Mouse (Mus musculus) embryonic facial prominence, embryonic 11.5 days (tissue): ENCODE results near the gene Hist1h3a. TPM values are rescaled to one million over a fixed set of nuclear protein-coding genes. Genes with fewer than 3 reads are reported as not detected.
"Not testable (repeated sequence)": the region's sequence is repeated elsewhere in the genome, so short reads cannot be mapped to it uniquely, and the experiment has no call there.

ENCODE experiments used
- ATAC-seq: fragments of 200-750 bp; cut with Nextera tagmentation; replicated peaks from 2 replicates; pipeline ENCODE4 v1.8.0; 2017; ENCODE audit warnings: low read depth; ENCODE audit not compliant: insufficient number of reproducible peaks, low FRiP score, low TSS enrichment
- DNase-seq: peaks from one replicate; pipeline ENCODE4 v3.0.0-alpha.2; 2015; ENCODE audit warnings: low spot score
- H3K27ac ChIP-seq: fragments of 300-500 bp; sonication (generic); replicated peaks from 2 replicates; pipeline ENCODE4 v1.5.1; 2014; ENCODE audit warnings: mild to moderate bottlenecking, low read depth, low read length, control low read depth
- H3K27me3 ChIP-seq: fragments of 300-500 bp; sonication (generic); 2 replicates; pipeline ENCODE4 v1.6.1; 2014; ENCODE audit warnings: mild to moderate bottlenecking, low read length, moderate library complexity, mixed read lengths; ENCODE audit not compliant: control insufficient read depth, insufficient read depth
- H3K36me3 ChIP-seq: fragments of 300-500 bp; sonication (generic); replicated peaks from 2 replicates; pipeline ENCODE4 v1.6.1; 2014; ENCODE audit warnings: low read depth, mild to moderate bottlenecking, low read length, moderate library complexity, mixed read lengths; ENCODE audit not compliant: control insufficient read depth, insufficient read depth
- H3K4me1 ChIP-seq: fragments of 300-500 bp; sonication (generic); 2 replicates; pipeline ENCODE4 v1.6.1; 2014; ENCODE audit warnings: low read length, mixed read lengths; ENCODE audit not compliant: control insufficient read depth, insufficient read depth
- H3K4me2 ChIP-seq: fragments of 300-500 bp; sonication (generic); 2 replicates; pipeline ENCODE4 v1.6.1; 2014; ENCODE audit warnings: low read depth, mild to moderate bottlenecking, control low read depth, low read length, moderate library complexity
- H3K4me3 ChIP-seq: fragments of 300-500 bp; sonication (generic); 2 replicates; pipeline ENCODE4 v1.5.1; 2014; ENCODE audit warnings: low read depth, low read length, control low read depth
- H3K9ac ChIP-seq: fragments of 300-500 bp; sonication (generic); replicated peaks from 2 replicates; pipeline ENCODE4 v1.6.1; 2014; ENCODE audit warnings: mild to moderate bottlenecking, control low read depth, low read length
- H3K9me3 ChIP-seq: fragments of 300-500 bp; sonication (generic); replicated peaks from 2 replicates; pipeline ENCODE4 v1.6.1; 2016; ENCODE audit warnings: mild to moderate bottlenecking, low read length, inconsistent platforms, mixed read lengths; ENCODE audit not compliant: control insufficient read depth
- WGBS: fragments of 180-500 bp; shearing (Covaris S2); extraction: QIAGEN DNeasy Blood & Tissue Kit; methylation state at CpG from one replicate; pipeline ENCODE4 v1.1.7; 2014; 5-methylcytosine and 5-hydroxymethylcytosine counted together
- microRNA-seq: library from miRNA; unstranded; fragments of <30 nt; microRNA quantifications from one replicate; pipeline ENCODE4, GENCODE M21; 2016; ENCODE audit warnings: borderline number of aligned reads
- polyA plus RNA-seq: library from polyadenylated mRNA; unstranded; fragments of >200 nt; fragmentation: Nextera tagmentation; extraction: Ambion mirVana; gene quantifications from 2 replicates; pipeline ENCODE4 v1.2.1, GENCODE M21; 2014

The Hist1h3a gene
- polyA plus RNA-seq, 1 experiment from 2014 or later, result 4.0 TPM

GRCm38 (mm10) chr13:23724239-23724638 lies 37.9 kb downstream of the Hist1h3a start:
- Histone ChIP-seq H3K36me3 (no peaks in the 10 kb centered on the region), H3K27me3 (no peaks in the 10 kb centered on the region), H3K4me2 (no peak overlapping the region), H3K9ac (no peak overlapping the region), H3K27ac (no peak overlapping the region), H3K4me3 (no peak overlapping the region), H3K4me1 (no peaks in the 10 kb centered on the region), H3K9me3 (no peaks in the 10 kb centered on the region)
- WGBS, result 84% methylated on average over 4 of the region's 4 CpGs
- DNase-seq (no peak), ATAC-seq (no peak)

GRCm38 (mm10) chr13:23717593-23718245 lies 44.5 kb downstream of the Hist1h3a start:
- not testable (repeated sequence) for H3K27me3 ChIP-seq, H3K4me2 ChIP-seq, ATAC-seq, H3K36me3 ChIP-seq, H3K4me3 ChIP-seq, H3K4me1 ChIP-seq, H3K9me3 ChIP-seq, H3K27ac ChIP-seq, DNase-seq, H3K9ac ChIP-seq
- WGBS, result 8% methylated on average over 2 of the region's 2 CpGs

GRCm38 (mm10) chr13:23717176-23717575 lies 45.0 kb downstream of the Hist1h3a start:
- H3K4me2 ChIP-seq, result no peak overlapping the region
- ATAC-seq (no peak), DNase-seq (no peak)
- WGBS, result 57% methylated on average over 11 of the region's 11 CpGs
- no peaks in the 10 kb centered on the region for H3K4me1 ChIP-seq
- no peaks in the 10 kb centered on the region for H3K9me3 ChIP-seq
- no peak overlapping the region for H3K4me3 ChIP-seq
- H3K36me3 ChIP-seq, result no peaks in the 10 kb centered on the region
- no peaks in the 10 kb centered on the region for H3K27me3 ChIP-seq
- no peak overlapping the region for H3K27ac ChIP-seq
- H3K9ac ChIP-seq, result no peak overlapping the region

GRCm38 (mm10) chr13:23716261-23717042 lies 45.7 kb downstream of the Hist1h3a start:
- H3K27me3 ChIP-seq, result no peaks in the 10 kb centered on the region
- H3K4me2 ChIP-seq, result no peak overlapping the region
- no peak for DNase-seq
- no peaks in the 10 kb centered on the region for H3K9me3 ChIP-seq
- H3K27ac ChIP-seq, result no peak overlapping the region
- 85% methylated on average over 5 of the region's 5 CpGs for WGBS
- no peaks in the 10 kb centered on the region for H3K36me3 ChIP-seq
- no peaks in the 10 kb centered on the region for H3K4me1 ChIP-seq
- H3K9ac ChIP-seq, result no peak overlapping the region
- ATAC-seq, result no peak
- H3K4me3 ChIP-seq, result no peak overlapping the region

Small RNA genes lying within 50 kb of the gene (microRNA-seq; reads per million reads assigned to microRNA genes)
- not detected for gene Gm44314
- not detected for gene Gm44484

Other genes starting within 250 kb of the Hist1h3a start
- gene Hist1h4h, start 231.3 kb downstream of the Hist1h3a start, polyA plus RNA-seq, result 3.5 and 5.0 TPM in 2 replicates
- gene Hist1h2af, start 228.5 kb downstream of the Hist1h3a start, polyA plus RNA-seq, result 7.8 and 7.9 TPM in 2 replicates
- gene Hist1h3g, start 227.0 kb downstream of the Hist1h3a start, polyA plus RNA-seq, result 6.1 and 7.8 TPM in 2 replicates
- gene Hist1h2bh, start 219.0 kb downstream of the Hist1h3a start, polyA plus RNA-seq, result 0.67 and 1.3 TPM in 2 replicates
- 1.2 and 1.5 TPM in 2 replicates for gene Hist1h3f, start 218.3 kb downstream of the Hist1h3a start, polyA plus RNA-seq
- gene Hist1h4f, start 210.7 kb downstream of the Hist1h3a start, polyA plus RNA-seq, result 1.3 TPM in 1 of 2 replicates, not detected in the other
- gene Hist1h1d, start 209.1 kb downstream of the Hist1h3a start, polyA plus RNA-seq, result 0.53 and 0.71 TPM in 2 replicates
- gene Hist1h3e, start 200.0 kb downstream of the Hist1h3a start, polyA plus RNA-seq, result 9.0 and 12.1 TPM in 2 replicates
- gene Hist1h2ae, start 191.2 kb downstream of the Hist1h3a start, polyA plus RNA-seq, result 78.4 and 99.4 TPM in 2 replicates
- 8.4 and 8.6 TPM in 2 replicates for gene Hist1h2bg, start 191.0 kb downstream of the Hist1h3a start, polyA plus RNA-seq
- 4.1 and 4.9 TPM in 2 replicates for gene Hist1h2bf, start 188.2 kb downstream of the Hist1h3a start, polyA plus RNA-seq
- gene Hist1h2ad, start 188.0 kb downstream of the Hist1h3a start, polyA plus RNA-seq, result 2.1 and 3.8 TPM in 2 replicates
- 10.2 and 11.3 TPM in 2 replicates for gene Hist1h3d, start 186.6 kb downstream of the Hist1h3a start, polyA plus RNA-seq
- 115 and 122 TPM in 2 replicates for gene Hist1h4d, start 180.8 kb downstream of the Hist1h3a start, polyA plus RNA-seq
- gene Hist1h2be, start 141.3 kb downstream of the Hist1h3a start, polyA plus RNA-seq, result 2.1 and 3.1 TPM in 2 replicates
- gene Hist1h1e, start 139.8 kb downstream of the Hist1h3a start, polyA plus RNA-seq, result 23.0 and 24.4 TPM in 2 replicates
- 1.4 and 2.2 TPM in 2 replicates for gene Hist1h2ac, start 78.4 kb downstream of the Hist1h3a start, polyA plus RNA-seq
- gene Hist1h2bc, start 78.2 kb downstream of the Hist1h3a start, polyA plus RNA-seq, result 25.1 and 27.3 TPM in 2 replicates
- not detected in 2 replicates for gene Hist1h1t, start 66.6 kb downstream of the Hist1h3a start, polyA plus RNA-seq
- gene Hist1h4c, start 63.9 kb downstream of the Hist1h3a start, polyA plus RNA-seq, result 6.1 TPM in 2 replicates
- gene Hfe, start 51.5 kb downstream of the Hist1h3a start, polyA plus RNA-seq, result 4.3 and 4.6 TPM in 2 replicates
- gene Hist1h1c, start 23.6 kb downstream of the Hist1h3a start, polyA plus RNA-seq, result 18.8 and 19.7 TPM in 2 replicates
- 15.5 and 18.1 TPM in 2 replicates for gene Hist1h3c, start 16.8 kb downstream of the Hist1h3a start, polyA plus RNA-seq
- 2.6 and 2.9 TPM in 2 replicates for gene Hist1h2bb, start 15.7 kb downstream of the Hist1h3a start, polyA plus RNA-seq
- 48.1 and 54.7 TPM in 2 replicates for gene Hist1h2ab, start 11.3 kb downstream of the Hist1h3a start, polyA plus RNA-seq
- 8.3 and 10.5 TPM in 2 replicates for gene Hist1h3b, start 10.1 kb downstream of the Hist1h3a start, polyA plus RNA-seq
- gene Hist1h4b, start 5.4 kb downstream of the Hist1h3a start, polyA plus RNA-seq, result 7.4 and 10.1 TPM in 2 replicates
- gene Hist1h4a, start 1.2 kb downstream of the Hist1h3a start, polyA plus RNA-seq, result not detected in 2 replicates
- 4.5 and 5.0 TPM in 2 replicates for gene Hist1h1a, start 1.3 kb upstream of the Hist1h3a start, polyA plus RNA-seq
- gene Trim38, start 7.5 kb upstream of the Hist1h3a start, polyA plus RNA-seq, result 0.18 TPM in 1 of 2 replicates, not detected in the other
- not detected in 2 replicates for gene Slc17a2, start 44.6 kb upstream of the Hist1h3a start, polyA plus RNA-seq
- gene Slc17a3, start 77.0 kb upstream of the Hist1h3a start, polyA plus RNA-seq, result not detected in 2 replicates
- not detected in 2 replicates for gene Slc17a1, start 105.4 kb upstream of the Hist1h3a start, polyA plus RNA-seq
- not detected in 2 replicates for gene Slc17a4, start 152.6 kb upstream of the Hist1h3a start, polyA plus RNA-seq
- not detected in 2 replicates for gene Hist1h2ba, start 171.8 kb upstream of the Hist1h3a start, polyA plus RNA-seq
- gene Hist1h2aa, start 172.1 kb upstream of the Hist1h3a start, polyA plus RNA-seq, result not detected in 2 replicates
- 0.14 TPM in 1 of 2 replicates, not detected in the other for gene Scgn, start 228.8 kb upstream of the Hist1h3a start, polyA plus RNA-seq